11 mouse cellular contexts compared by ENCODE assay signal in the genomic region with DNA sequence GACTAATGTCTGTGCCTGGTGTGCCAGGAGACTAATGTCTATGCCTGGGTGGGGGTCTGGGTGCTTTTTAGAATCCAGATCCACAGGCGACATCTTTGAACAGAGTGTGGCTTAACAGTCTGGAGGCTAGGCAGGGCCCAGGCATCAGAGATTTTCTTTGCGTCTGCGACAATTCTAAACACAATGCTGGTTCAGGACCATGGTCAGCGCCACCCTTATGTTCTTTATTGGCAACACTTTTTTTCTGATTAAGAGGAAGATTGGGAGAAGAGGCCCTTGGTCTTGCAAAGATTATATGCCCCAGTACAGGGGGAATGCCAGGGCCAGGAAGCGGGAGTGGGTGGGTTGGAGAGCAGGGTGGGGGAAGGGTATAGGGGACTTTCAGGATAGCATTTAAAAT.
DNase-seq lines count a peak whose midpoint lies in the region; ATAC-seq and TF ChIP-seq lines count a peak whose summit lies in the region.
"Had no signal": no experiment of that assay in that cellular context is flagged by ENCODE, and none has a peak within 500 bp of the region (broad histone marks: within the 10 kb centered on the region; RNA-seq: fewer than 3 reads in every experiment).

No protein-coding gene starts in this region.

- H3K4me1 ChIP-seq in lung, embryonic 14.5 days (ENCODE audit: insufficient read depth): no peaks in the 10 kb centered on the region
- H3K4me1 ChIP-seq in embryonic facial prominence, embryonic 11.5 days (ENCODE audit: control insufficient read depth, insufficient read depth, low read length): no peaks in the 10 kb centered on the region

- H3K9ac ChIP-seq in lung, embryonic 14.5 days: no peak overlapping the region
- no peak overlapping the region for H3K9ac ChIP-seq in embryonic facial prominence, embryonic 11.5 days (replicated peaks; ENCODE audit: low read length)
- H3K9ac ChIP-seq: hindbrain, embryonic 15.5 days; neural tube, embryonic 12.5 days had no signal

- no peak overlapping the region for H3K4me2 ChIP-seq in lung, embryonic 14.5 days
- H3K4me2 ChIP-seq in embryonic facial prominence, embryonic 11.5 days (ENCODE audit: low read depth, low read length): no peak overlapping the region
- H3K4me2 ChIP-seq: hindbrain, embryonic 15.5 days; neural tube, embryonic 12.5 days had no signal

- intact Hi-C loops in left cerebral cortex, postnatal 14 days (cut with DNase I): no loop called here

- no peak overlapping the region for H3K4me3 ChIP-seq in lung, embryonic 14.5 days (ENCODE audit: low read depth, low read length)
- no peak overlapping the region for H3K4me3 ChIP-seq in embryonic facial prominence, embryonic 11.5 days (ENCODE audit: low read depth, low read length)
- H3K4me3 ChIP-seq: hindbrain, embryonic 15.5 days; neural tube, embryonic 12.5 days had no signal

- peak; percentile 94 for DNase-seq in lung, embryonic 14.5 days
- DNase-seq in lung, adult 18-20 months: no peak
- DNase-seq in ZHBTc4 (ENCODE audit: low read depth, low spot score): peak; percentile 72
- DNase-seq in embryonic facial prominence, embryonic 11.5 days (ENCODE audit: low spot score): peak; percentile 89
- DNase-seq in ovary, postnatal 14 days (ENCODE audit: low spot score): peak; percentile 38
- DNase-seq in cerebellum, adult 11 months: no peak
- DNase-seq in left cerebral cortex, postnatal 14 days (ENCODE audit: low spot score in 2 of 2): no peak
- DNase-seq in layer of hippocampus, adult 9-11 months: no peak
- DNase-seq: cerebellum, postnatal 14 days had no signal

- no peak overlapping the region for H3K27ac ChIP-seq in lung, embryonic 14.5 days (ENCODE audit: low read depth)
- H3K27ac ChIP-seq in embryonic facial prominence, embryonic 11.5 days (replicated peaks; ENCODE audit: low read depth, low read length): no peak overlapping the region
- H3K27ac ChIP-seq: hindbrain, embryonic 15.5 days; neural tube, embryonic 12.5 days had no signal

- 24% methylated on average over 5 of the region's 5 CpGs for WGBS in lung, embryonic 14.5 days
- WGBS in embryonic facial prominence, embryonic 11.5 days: 30% methylated on average over 5 of the region's 5 CpGs

- no peaks in the 10 kb centered on the region for H3K9me3 ChIP-seq in lung, embryonic 14.5 days (ENCODE audit: low read depth, low read length)
- no peaks in the 10 kb centered on the region for H3K9me3 ChIP-seq in embryonic facial prominence, embryonic 11.5 days (replicated peaks; ENCODE audit: control insufficient read depth, low read length)
- H3K9me3 ChIP-seq: hindbrain, embryonic 15.5 days; neural tube, embryonic 12.5 days had no signal

- TF ChIP-seq CTCF in lung, embryonic 14.5 days (IDR thresholded peaks at IDR 0.05; ENCODE audit: low read depth): no peak

- ATAC-seq in lung, embryonic 14.5 days (ENCODE audit: insufficient read depth): no peak; the same call in 1 of the 2 replicates
- no peak for ATAC-seq in embryonic facial prominence, embryonic 11.5 days (replicated peaks; ENCODE audit: insufficient number of reproducible peaks, low FRiP score, low TSS enrichment, low read depth)

- no peaks in the 10 kb centered on the region for H3K36me3 ChIP-seq in lung, embryonic 14.5 days (ENCODE audit: insufficient read depth)
- no peaks in the 10 kb centered on the region for H3K36me3 ChIP-seq in embryonic facial prominence, embryonic 11.5 days (replicated peaks; ENCODE audit: control insufficient read depth, insufficient read depth, low read depth, low read length)
- H3K36me3 ChIP-seq: hindbrain, embryonic 15.5 days; neural tube, embryonic 12.5 days had no signal

- no peaks in the 10 kb centered on the region for H3K27me3 ChIP-seq in lung, embryonic 14.5 days (ENCODE audit: insufficient read depth, low read length)
- H3K27me3 ChIP-seq in embryonic facial prominence, embryonic 11.5 days (ENCODE audit: control insufficient read depth, insufficient read depth, low read length): no peaks in the 10 kb centered on the region
- H3K27me3 ChIP-seq: hindbrain, embryonic 15.5 days; neural tube, embryonic 12.5 days had no signal

Comparison
In these comparisons a context has a peak if more than half of its experiments do, and no peak if none do; other contexts are left out.
1. DNase-seq: peak in lung, embryonic 14.5 days (single experiment), ZHBTc4 (single experiment), embryonic facial prominence, embryonic 11.5 days (single experiment) and ovary, postnatal 14 days (single experiment); none in lung, adult 18-20 months (0 of 2), cerebellum, adult 11 months (single experiment), left cerebral cortex, postnatal 14 days (0 of 2) and layer of hippocampus, adult 9-11 months (single experiment).